Mouse (Mus musculus): ENCODE data around the gene 4930512M02Rik.

4930512M02Rik gene

DNA sequence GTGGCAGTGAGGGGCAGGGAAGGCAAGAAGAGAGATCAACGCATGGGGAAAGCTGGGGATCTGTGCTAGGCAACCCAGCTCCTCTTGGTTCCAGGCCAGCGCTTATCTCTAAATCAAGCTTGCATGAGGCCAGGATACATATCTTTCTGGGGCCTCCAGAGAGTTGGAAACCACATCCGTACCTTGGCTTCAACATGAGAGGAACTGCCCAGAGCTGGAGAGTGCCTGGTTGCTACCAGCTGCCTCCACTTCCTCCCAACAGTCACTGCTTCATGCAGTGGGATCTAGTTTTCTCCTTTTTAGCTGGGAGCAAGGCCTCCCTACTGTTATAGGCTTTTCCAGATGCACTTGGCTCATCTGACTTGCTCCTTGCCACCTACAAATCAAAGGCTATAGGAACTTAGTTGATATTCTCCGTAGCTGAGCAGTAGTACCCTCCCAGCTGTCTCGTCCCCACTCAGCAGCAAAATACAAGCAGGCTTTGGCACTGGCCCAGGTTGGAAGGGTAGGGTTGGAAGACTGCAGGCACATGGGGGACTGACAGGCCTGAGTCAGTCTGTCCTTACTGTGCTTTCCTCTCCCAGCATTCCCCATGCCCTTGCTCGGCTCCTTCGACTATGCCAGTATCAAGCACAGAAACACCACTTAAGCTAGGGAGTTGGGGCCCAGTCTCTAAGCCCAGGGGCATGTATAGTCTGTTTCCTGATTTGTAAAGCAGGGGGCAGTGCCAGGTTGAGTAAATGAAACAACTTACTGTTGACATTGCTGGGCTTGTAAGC, 63.2 kb downstream of the 4930512M02Rik start:
- no peak for DNase-seq

- DNase-seq, result no peak
Measured at GRCm38 (mm10) chr11:11561118-11561517, 66.5 kb downstream of the 4930512M02Rik start.

DNA sequence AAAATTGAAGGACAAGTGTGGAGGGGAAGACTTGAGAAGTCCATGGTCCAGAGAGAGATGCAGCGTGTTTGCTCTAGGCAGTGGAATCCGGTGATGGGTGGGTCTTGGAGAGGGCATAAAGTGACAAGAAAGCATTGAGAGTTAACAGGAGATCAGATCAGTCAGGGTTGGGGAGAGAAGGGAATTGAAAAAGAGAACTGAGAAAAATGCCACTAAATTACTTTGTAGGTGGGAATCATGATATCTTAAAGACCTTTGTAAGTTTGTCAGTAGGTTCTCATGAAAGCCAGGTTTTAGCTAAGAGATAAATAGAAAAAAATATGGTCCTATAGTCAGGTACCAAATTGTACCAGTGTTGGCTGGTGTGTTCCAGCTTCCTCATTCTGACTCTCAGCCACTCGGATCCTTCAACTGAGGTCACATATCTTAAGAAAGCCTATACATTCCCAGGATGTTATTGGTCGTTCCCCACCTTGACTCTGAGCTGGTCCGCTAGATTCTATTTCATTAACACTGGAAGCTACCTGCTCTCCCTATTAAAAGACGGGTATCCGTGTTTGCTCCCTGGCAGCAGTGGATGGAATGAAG, 68.4 kb downstream of the 4930512M02Rik start:
- no peak for DNase-seq

DNA sequence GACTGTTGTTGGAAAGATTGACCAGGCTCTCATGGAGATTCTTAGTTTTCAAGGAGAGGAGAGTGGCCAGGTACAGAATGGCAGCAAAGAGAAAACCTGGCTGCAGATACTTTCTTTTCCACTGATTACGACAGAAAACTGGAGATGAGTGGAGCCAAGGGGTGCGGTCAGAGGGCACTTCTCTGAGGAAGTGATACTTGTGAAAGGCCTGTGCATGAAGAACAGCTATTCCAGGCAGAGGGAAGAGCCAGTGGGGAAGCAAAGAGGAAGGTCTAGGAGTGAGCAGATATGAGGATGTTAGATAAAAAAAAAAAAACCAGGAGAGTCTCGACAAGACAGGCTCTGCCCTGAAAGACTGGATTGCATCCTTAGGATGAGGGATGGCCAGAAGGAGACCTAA, 69.0 kb downstream of the 4930512M02Rik start:
- no peak for DNase-seq

DNA sequence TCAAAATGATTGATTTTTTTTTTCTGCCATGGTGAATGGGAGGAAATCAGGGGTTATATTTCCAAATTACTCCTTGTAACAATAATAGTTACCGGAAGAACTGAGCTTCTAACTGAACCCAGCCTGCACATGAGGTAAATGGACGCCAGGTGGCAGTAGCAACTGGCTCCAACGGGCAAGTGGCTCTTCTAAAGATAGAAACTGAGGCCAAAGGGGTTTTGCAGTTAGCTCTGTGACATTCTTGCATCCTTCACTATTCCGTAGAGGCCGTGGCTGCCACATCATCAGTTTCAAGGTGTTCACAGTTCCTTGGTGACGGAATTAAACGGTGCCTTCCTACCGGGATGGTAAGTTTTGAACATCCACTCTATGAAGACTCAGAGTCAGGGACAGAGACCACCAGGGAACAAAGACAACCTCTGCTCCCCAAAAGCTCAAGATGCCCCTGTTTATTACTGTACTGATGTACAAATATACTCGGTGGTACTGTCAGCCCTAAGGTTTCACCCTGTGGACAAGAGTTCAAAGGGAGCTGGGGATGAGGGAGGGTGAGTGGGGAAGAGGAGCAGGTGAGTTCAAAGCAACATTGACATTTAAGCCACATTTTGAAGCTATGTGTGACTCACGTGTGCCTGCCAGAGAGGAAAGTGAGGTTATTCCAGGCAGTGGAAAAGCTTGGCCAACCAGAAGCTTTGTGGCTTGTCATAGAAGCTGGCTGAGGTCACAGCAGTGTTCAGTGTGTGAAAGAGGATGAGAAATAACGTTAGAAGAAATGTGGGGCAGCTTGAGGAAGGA, 70.3 kb downstream of the 4930512M02Rik start:
- peak; percentile 44 for DNase-seq

DNA sequence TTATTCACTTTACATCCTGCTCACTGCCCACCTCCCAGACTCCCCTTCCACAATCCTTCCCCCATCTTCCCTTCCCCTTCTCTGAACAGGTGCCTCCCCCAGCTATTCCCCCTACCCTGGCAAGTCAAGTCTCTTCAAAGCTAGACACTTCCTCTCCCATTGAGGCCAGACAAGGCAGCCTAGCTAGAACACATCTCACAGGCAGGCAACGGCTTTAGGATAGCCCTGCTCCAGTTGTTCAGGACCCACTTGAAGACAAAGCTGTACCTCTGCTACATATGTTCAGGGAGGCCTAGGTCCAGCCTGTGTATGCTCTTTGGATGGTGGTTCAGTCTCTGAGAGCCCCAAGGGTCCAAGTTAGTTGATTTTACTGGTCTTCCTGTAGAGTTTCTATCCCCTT, 71.4 kb downstream of the 4930512M02Rik start:
- no peak for DNase-seq

- no peak for DNase-seq
Measured at GRCm38 (mm10) chr11:11555563-11555962, 72.1 kb downstream of the 4930512M02Rik start.

DNA sequence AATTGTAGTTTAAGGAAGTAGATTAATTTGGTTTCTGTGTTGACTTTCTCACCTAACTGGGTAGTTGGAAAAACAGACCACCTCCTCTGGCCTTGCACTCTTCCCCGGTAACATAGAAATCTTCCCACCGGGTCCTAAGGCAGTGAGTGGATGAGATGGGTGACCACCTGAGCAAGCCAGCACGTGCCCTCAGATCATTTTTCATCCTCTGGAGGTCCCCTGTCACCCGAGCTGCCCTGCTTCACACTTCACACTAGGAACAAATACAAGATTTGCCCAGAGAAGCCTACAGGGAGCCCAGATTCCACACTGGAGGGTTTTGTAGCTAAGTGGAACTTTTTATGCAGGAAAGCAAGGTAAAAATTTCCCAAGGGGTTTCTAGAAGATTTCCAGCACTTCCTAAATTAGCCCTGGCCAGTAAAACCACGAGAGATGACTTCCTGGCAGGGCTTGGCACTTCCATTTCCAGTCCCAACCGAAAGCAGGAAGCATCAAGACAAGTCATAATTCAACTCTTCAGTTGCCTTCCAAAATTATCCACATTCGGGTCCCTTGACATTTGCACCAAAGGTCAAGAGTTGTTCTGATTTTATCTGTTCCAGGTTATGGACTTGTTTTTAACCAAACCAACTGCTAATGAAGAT, 79.9 kb downstream of the 4930512M02Rik start:
- no peak for DNase-seq

DNA sequence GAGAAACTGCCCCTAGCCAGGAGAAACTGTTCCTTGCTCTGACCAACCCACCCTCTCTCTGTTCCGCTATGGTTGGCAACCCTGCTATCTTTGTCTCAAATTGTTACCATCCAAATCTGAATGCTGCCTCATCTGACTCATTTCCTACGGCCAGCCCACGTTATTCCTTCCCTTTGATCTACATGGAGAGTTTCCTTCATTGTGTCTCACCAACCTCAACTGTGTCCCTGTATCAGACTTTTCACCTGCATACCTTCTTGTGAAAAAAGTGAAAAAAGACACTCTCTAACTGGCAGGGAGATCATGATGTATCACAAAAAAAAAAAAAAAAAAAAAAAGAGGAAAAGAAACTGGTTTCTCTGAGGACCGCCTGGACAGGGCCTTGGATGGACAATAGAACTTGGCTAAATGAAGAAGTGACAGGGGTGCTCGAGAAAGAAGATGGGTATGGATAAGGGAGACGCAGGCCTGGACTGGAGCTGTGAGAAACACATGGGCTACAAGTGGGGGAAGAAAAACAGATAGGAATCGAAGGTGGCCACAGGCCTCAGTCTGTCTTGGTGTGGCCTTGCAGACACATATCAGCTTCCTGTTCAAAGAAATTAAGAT, 80.6 kb downstream of the 4930512M02Rik start:
- DNase-seq, result no peak

GRCm38 (mm10) chr11:11545948-11546347, 81.7 kb downstream of the 4930512M02Rik start:
- no peak for DNase-seq
